Mouse (Mus musculus): ENCODE results near the gene Abhd14b.
A peak's percentile ranks its signal among the peaks of the same experiment; 100 is the strongest.

Abhd14b gene

DNA sequence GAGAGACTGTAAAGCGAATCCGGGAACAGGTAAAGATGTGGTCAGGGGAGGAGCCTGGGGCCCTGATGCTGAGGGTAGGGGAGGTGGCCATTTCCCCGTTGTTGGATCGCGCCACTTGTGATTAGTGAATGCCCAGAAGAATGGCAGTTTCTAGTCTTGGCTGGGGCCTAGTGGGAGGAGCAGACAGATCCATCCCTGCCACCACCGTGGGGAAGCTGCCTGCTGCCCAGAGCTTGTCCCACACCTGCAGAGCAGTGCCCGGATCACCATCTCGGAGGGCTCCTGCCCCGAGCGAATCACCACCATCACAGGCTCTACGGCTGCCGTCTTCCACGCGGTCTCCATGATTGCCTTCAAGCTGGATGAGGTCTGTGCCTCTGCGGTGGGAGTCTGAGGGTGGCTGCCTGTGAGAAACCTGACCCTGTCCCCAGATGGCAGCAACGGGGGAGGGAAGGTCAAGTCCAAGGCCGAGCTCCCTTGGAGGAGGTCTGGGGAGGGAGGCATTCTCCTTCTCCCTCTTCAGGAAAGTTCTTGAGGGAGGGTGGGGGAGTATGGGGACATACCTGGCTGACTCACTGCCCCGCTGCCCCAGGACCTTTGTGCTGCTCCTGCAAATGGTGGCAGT is 13.3 kb downstream of the Abhd14b start:
- DNase-seq (ENCODE audit: low read depth, low spot score) = no peak

DNA sequence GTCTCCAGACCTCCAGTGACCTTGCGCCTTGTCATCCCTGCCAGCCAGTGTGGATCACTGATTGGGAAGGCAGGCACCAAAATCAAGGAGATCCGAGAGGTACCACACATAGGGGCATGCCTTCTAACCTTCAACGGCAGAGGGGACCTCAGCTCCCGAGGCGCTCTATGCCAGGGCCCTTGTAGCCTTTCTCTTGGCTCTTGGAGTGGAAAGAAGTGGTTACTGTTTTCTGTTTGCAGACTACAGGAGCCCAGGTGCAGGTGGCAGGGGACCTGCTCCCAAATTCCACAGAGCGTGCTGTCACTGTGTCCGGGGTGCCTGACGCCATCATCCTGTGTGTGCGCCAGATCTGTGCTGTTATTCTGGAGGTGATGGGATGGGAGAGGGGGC is 13.8 kb downstream of the Abhd14b start:
- DNase-seq (ENCODE audit: low read depth, low spot score) = no peak

- no peak for DNase-seq (ENCODE audit: low read depth, low spot score)
Measured at GRCm38 (mm10) chr9:106461641-106462429, 14.6 kb downstream of the Abhd14b start.

- DNase-seq (ENCODE audit: low read depth, low spot score) = no peak
Measured at GRCm38 (mm10) chr9:106462430-106462800, 15.2 kb downstream of the Abhd14b start.

GRCm38 (mm10) chr9:106463122-106464063 is 16.1 kb downstream of the Abhd14b start:
- DNase-seq (ENCODE audit: low read depth, low spot score) = no peak

DNA sequence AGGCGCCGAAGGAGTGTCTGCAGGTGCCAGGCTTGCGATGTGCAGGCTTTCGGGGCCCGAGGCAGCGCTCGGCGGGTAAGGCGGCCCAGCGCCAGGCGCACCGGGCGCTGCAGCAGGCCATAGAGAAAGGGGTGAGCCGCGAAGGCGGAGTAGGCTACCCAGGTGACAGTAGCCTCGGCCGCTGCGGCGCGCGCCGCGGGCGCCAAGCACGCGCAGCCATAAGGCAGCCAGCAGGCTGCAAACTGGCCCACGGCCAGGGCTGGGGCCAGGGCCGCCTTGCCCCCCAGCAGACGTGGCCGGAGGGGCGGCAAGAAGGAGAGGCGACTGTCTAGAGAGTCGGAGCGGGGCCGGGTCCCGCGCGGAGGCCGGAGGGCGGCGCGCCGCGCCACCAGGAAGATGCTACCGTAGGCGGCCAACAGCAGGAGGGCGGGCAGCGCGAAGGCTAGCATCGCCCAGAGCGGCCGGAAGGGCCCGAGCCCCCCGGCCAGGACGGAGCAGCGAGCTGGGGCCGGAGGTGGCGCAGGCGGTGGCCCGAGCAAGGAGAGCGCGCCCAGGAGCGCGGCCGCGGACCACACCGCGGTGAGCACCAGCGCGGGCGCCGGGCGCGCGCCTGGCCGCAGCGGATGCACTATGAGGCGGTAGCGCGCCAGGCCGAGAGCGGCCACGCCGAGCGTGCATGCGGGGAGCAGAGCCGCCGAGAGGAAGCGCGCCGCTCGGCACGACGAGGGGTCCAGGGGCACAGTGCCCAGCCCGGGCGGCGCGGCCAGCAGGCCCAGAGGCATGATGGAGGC is 17.7 kb downstream of the Abhd14b start:
- DNase-seq (ENCODE audit: low read depth, low spot score) = no peak

- DNase-seq (ENCODE audit: low read depth, low spot score) = no peak
Measured at GRCm38 (mm10) chr9:106465571-106466200, 18.4 kb downstream of the Abhd14b start, which contains the start of gene Gpr62. Gpr62 (minus strand) TSS chr9:106465938.

DNA sequence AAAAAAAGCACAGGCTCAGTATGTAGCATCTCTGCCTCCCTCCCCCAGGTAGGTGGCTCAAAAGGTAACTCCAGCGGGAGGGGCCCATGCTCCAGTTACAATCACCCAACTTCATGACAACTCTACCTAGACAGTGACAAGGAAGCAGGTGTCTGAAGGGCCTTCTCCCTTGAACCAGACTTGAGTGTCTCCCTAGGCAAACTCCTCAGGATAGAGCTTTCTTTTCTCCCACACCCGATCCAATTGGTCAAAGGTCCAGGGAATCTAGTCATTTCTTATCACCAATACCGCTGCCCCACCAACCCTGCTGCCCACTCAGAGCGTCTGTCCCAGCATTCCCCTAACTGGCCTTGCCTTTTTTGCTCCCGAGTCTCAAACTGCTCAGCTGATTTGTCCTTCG is 19.5 kb downstream of the Abhd14b start:
- no peak for DNase-seq (ENCODE audit: low read depth, low spot score)

DNA sequence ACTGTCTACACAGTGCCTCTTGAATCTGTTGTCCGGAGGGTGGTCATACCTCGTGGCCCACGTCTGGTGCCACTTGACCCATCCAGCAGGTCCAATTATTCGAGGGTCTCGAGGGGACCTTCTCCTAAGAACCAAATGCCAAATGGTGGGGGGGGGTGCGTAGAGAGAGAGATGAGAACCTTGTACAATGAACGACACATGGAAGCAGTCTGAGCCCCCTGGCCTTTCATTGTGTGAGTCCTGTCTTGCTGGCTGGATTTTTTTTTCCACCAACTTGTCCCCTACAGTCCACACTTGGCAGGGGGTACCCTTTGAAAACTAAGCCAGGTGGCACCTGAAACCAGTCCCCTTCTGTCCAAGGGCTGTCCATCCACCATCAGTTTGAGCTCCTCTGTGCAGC is 20.5 kb downstream of the Abhd14b start:
- no peak for DNase-seq (ENCODE audit: low read depth, low spot score)

- DNase-seq (ENCODE audit: low read depth, low spot score) = no peak
Measured at GRCm38 (mm10) chr9:106469317-106469716, 22.1 kb downstream of the Abhd14b start.

- DNase-seq (ENCODE audit: low read depth, low spot score) = no peak
Measured at GRCm38 (mm10) chr9:106469776-106470175, 22.5 kb downstream of the Abhd14b start.

DNA sequence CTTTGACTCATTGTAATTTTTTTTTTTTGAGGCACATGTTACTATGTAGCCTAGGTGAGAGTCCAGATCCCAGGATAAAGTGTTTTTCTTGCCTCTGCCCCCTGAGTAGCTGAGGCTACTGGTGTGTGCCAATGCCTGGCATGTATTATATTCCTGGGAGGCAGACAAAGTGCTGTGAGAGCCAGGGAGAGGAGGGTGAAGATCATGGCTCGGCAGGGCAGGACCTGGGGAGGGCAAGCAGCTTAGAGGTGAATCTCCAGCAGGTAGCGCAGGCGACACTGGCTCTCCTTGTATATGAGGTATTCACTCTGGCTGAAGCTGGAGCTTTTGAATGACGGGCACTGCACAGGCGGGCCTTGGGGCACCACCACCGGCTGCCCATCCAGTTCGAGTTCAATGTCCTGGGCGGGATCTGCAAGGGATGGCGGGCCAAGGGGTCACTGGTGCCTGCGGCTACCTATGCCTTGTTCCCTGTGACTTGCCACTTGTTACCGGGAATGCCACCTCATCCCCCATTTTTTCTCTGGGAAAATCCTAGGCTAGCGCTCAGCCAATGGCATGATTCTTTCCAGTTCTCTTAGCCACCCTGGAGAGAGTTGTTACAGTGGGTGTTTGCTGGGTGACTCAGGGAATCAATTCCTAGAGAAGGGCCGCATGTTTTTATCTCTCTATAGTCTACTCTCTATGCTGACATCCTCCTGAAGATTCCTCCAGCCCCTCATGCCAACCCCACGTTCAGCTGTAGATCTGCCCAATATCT is 23.9 kb downstream of the Abhd14b start:
- DNase-seq (ENCODE audit: low read depth, low spot score) = no peak

DNA sequence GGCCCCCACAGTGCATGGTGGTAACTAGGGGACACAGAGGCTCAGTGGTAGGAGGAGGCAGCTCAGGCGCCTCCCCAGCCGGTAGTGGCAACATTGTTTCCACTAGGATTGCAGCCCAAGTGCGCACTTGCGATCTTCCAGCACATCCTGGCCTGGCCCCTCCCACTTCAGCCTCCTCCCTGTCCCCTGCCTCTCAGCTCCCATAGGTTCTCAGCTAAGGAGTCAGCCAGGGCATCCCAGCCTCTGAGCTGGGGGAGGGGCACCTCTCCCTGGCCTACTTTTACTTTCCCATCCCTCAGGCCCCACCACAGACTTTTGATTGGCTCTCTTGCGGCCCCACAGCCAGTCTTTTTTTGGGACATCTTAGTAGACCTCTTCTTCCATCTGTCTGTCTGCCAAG is 24.6 kb downstream of the Abhd14b start:
- no peak for DNase-seq (ENCODE audit: low read depth, low spot score)

GRCm38 (mm10) chr9:106472321-106472720 is 25.1 kb downstream of the Abhd14b start:
- DNase-seq (ENCODE audit: low read depth, low spot score) = no peak

GRCm38 (mm10) chr9:106473081-106473752 is 26.0 kb downstream of the Abhd14b start:
- no peak for DNase-seq (ENCODE audit: low read depth, low spot score)

- DNase-seq (ENCODE audit: low read depth, low spot score) = no peak
Measured at GRCm38 (mm10) chr9:106473753-106474105, 26.5 kb downstream of the Abhd14b start.

GRCm38 (mm10) chr9:106474456-106474855 is 27.2 kb downstream of the Abhd14b start:
- DNase-seq (ENCODE audit: low read depth, low spot score) = peak; percentile 71

- no peak for DNase-seq (ENCODE audit: low read depth, low spot score)
Measured at GRCm38 (mm10) chr9:106475046-106475445, 27.8 kb downstream of the Abhd14b start.

DNA sequence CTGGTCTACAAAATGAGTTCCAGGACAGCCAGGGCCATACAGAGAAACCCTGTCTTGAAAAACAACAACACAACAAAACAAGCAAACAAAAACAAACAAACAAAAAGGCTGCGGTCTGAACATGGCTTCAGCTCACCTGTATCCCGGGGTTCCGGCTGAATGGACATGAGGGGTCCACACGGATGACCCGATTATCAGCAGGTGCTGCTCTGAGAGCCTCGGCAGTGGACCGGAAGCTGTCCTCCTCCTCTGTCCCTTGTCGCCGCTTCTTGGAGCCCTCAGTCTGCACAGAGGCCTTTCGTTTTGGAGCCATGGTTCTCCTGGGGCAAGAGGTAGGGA is 28.4 kb downstream of the Abhd14b start, which contains the start of gene Rrp9:
Gene Rrp9, plus strand, starts transcription at position 301 of the 339 bp plus-strand sequence.
- DNase-seq (ENCODE audit: low read depth, low spot score) = no peak

All from embryo, embryonic 11.5 days (tissue).